Mouse (Mus musculus) stomach, postnatal 0 days (tissue): ENCODE measurements at regions not wholly inside any gene's neighbourhood (a gene's known extent, or its start where the extent isn't known, plus 50 kb on each side); places are given as distances from the start of the nearest gene placed in this dataset.

Experiments
- ATAC-seq: fragments of 200-750 bp; cut with Nextera tagmentation; 2 replicates; pipeline ENCODE4 v1.8.0; 2017; ENCODE audit not compliant: low FRiP score, low TSS enrichment
- DNase-seq: peaks from one replicate; pipeline ENCODE4 v3.0.0-alpha.2; 2016; ENCODE audit warnings: low spot score
- H3K27ac ChIP-seq: fragments of 300-500 bp; sonication (generic); replicated peaks from 2 replicates; pipeline ENCODE4 v1.5.1; 2014; ENCODE audit warnings: mild to moderate bottlenecking, control low read depth
- H3K27me3 ChIP-seq: fragments of 300-500 bp; sonication (generic); 2 replicates; pipeline ENCODE4 v1.6.1; 2014; ENCODE audit warnings: low read length; ENCODE audit not compliant: control insufficient read depth, insufficient read depth
- H3K36me3 ChIP-seq: fragments of 300-500 bp; sonication (generic); 2 replicates; pipeline ENCODE4 v1.6.1; 2014; ENCODE audit warnings: low read length, mixed read lengths; ENCODE audit not compliant: control insufficient read depth, insufficient read depth
- H3K4me1 ChIP-seq: fragments of 300-500 bp; sonication (generic); replicated peaks from 2 replicates; pipeline ENCODE4 v1.6.1; 2014; ENCODE audit warnings: antibody characterized with exemption; ENCODE audit not compliant: control insufficient read depth, insufficient read depth
- H3K4me2 ChIP-seq: fragments of 300-500 bp; sonication (generic); replicated peaks from 2 replicates; pipeline ENCODE4 v1.6.1; 2014; ENCODE audit warnings: low read depth, mild to moderate bottlenecking, control low read depth, moderate library complexity
- H3K4me3 ChIP-seq: fragments of 300-500 bp; sonication (generic); 2 replicates; pipeline ENCODE4 v1.5.1; 2014; ENCODE audit warnings: low read depth, low read length, control low read depth
- H3K9ac ChIP-seq: fragments of 300-500 bp; sonication (generic); 2 replicates; pipeline ENCODE4 v1.6.1; 2014; ENCODE audit warnings: mild to moderate bottlenecking, low read length, control low read depth, mixed read lengths
- H3K9me3 ChIP-seq: fragments of 300-500 bp; sonication (generic); 2 replicates; pipeline ENCODE4 v1.6.1; 2016; ENCODE audit warnings: low read length; ENCODE audit not compliant: control insufficient read depth
- CTCF ChIP-seq: IDR thresholded peaks from 2 replicates; pipeline ENCODE4 v1.5.1; 2016; ENCODE audit warnings: antibody characterized with exemption, low read depth, mild to moderate bottlenecking, moderate library complexity
- EP300 ChIP-seq: optimal IDR thresholded peaks from 2 replicates; pipeline ENCODE3; 2016; ENCODE audit warnings: antibody characterized with exemption
- WGBS: fragments of 180-500 bp; shearing (Covaris S2); extraction: QIAGEN DNeasy Blood & Tissue Kit; methylation state at CpG from one replicate; pipeline ENCODE4 v1.1.7; 2014; 5-methylcytosine and 5-hydroxymethylcytosine counted together

DNA sequence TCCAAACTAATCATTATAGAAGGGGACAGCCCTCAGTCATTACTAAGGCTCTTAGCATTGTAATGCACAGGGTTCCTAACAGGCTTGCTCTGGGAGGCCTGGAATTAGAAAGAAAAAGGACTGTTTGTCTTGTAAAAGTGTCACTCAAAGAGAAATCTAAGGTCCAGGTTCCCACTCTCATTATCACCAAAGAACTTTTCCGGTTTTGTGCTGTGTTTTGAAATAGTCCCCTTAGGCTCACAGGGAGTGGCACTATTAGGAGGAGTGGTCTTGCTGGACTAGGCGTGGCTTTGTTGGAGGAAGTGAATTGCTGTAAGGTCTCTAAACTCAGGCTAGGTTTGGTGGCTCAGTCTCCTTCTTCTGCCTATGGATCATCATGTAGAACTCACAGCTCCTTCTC is 161.9 kb upstream of the Ofcc1 start:
- no peak for TF ChIP-seq CTCF
- TF ChIP-seq EP300, result no peak
- no peak overlapping the region for H3K9ac ChIP-seq
- DNase-seq (no peak), ATAC-seq (no peak)
- no peaks in the 10 kb centered on the region for H3K36me3 ChIP-seq
- no peak overlapping the region for H3K4me2 ChIP-seq
- no peak overlapping the region for H3K4me3 ChIP-seq
- 62% methylated on average over 2 of the region's 2 CpGs for WGBS
- no peaks in the 10 kb centered on the region for H3K4me1 ChIP-seq
- no peaks in the 10 kb centered on the region for H3K27me3 ChIP-seq
- H3K27ac ChIP-seq, result no peak overlapping the region
- H3K9me3 ChIP-seq, result no peaks in the 10 kb centered on the region

DNA sequence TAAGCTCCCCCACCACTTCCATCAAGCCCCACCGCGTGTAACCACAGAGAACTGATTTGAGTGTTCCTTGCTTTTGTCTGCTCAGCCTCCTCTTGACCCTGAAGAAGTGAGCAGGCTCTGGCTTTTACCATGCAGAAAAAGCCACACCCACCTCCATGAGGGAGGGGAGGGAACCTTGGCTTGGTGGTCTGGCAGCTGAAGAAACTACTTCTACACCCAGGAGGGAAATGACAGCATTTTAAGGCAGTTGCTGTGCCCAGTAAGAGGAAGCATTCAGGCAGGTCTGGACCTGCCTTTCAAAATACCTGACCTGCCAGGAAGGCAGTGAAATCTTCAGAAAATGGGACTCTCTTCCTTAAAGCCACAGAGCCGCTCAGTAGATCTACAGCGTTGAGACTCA is 156.9 kb upstream of the Ofcc1 start:
- DNase-seq (no peak), ATAC-seq (no peak)
- WGBS, result 52% methylated on average over 4 of the region's 4 CpGs
- no peak overlapping the region for H3K27ac ChIP-seq
- TF ChIP-seq EP300 (no peak), CTCF (no peak)
- no peak overlapping the region for H3K4me2 ChIP-seq
- no peak overlapping the region for H3K9ac ChIP-seq
- no peaks in the 10 kb centered on the region for H3K36me3 ChIP-seq
- no peak overlapping the region for H3K4me3 ChIP-seq
- no peaks in the 10 kb centered on the region for H3K9me3 ChIP-seq
- no peaks in the 10 kb centered on the region for H3K4me1 ChIP-seq
- no peaks in the 10 kb centered on the region for H3K27me3 ChIP-seq

DNA sequence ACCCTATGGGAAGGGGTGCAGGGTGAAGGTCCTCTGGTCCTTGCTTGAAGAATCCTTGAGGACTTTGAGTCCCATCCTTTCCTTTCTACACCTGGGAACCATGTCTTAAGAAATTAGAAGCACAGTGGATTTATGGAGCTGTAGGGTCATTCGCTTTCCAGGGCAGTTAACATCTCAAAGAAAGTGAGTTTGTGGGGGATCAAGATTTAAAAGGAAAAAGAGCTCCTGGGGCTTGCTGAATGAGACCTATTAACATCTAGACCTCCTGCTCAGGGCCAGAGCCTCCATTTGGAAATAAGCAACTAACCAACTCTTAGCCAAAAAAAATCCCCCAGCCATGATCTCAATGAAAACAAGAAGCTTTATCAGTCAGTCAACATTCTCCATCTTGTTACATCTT is 148.0 kb upstream of the Ofcc1 start:
- Histone ChIP-seq H3K9ac (no peak overlapping the region), H3K9me3 (no peaks in the 10 kb centered on the region), H3K27me3 (no peaks in the 10 kb centered on the region), H3K4me1 (no peaks in the 10 kb centered on the region), H3K36me3 (no peaks in the 10 kb centered on the region), H3K4me2 (no peak overlapping the region), H3K4me3 (no peak overlapping the region), H3K27ac (no peak overlapping the region)
- no peak for ATAC-seq
- DNase-seq, result no peak
- no peak for TF ChIP-seq CTCF
- no peak for TF ChIP-seq EP300
- 60% methylated on average over 1 of the region's 1 CpGs for WGBS

DNA sequence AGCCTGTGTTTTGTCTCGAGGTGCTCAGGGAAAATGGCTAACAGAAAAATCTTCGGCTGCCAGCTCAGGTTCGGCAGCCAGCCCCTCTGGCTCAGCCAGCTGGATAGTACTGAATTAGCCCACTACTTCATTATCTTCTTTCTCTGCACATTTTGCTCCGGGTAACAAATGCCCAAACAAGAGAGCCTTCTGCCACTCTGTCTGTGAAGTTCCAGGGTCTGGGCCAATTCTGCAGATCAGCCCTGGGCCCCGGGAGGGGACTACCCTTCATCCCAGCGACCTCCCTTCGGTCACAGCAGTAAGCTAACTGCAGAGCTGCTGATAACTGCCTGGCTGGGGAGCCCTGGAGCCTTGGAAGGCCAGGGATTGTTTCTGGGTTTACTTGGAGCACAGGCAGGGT is 119.6 kb upstream of the Ofcc1 start:
- Histone ChIP-seq H3K4me1 (no peaks in the 10 kb centered on the region), H3K27ac (no peak overlapping the region), H3K4me2 (no peak overlapping the region), H3K9ac (peak overlapping the region; percentile 8; the same call in 1 of the 2 replicates), H3K4me3 (no peak overlapping the region), H3K27me3 (no peaks in the 10 kb centered on the region), H3K9me3 (no peaks in the 10 kb centered on the region), H3K36me3 (no peaks in the 10 kb centered on the region)
- TF ChIP-seq EP300 (no peak), CTCF (no peak)
- DNase-seq (no peak), ATAC-seq (no peak)
- 44% methylated on average over 7 of the region's 7 CpGs for WGBS

DNA sequence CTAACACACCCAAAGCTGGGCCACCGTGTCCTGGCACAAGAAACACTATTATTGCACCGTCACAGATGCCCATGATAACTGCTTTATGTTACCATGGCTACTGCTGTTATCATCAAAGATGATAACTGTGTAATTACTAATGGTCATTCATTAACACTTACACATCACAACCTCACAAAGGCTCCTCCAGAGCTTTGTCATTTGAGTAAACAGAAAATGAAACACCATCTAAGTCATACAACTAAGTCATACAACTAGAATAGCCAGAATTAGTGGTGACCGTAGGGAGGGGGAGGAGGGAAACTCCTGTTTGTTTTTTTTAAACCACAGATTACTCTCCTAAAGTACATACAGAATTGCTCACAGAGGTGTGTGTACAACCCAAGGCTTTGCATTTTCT is 111.4 kb upstream of the Ofcc1 start:
- TF ChIP-seq EP300 (no peak), CTCF (no peak)
- Histone ChIP-seq H3K9me3 (no peaks in the 10 kb centered on the region), H3K27me3 (no peaks in the 10 kb centered on the region), H3K36me3 (no peaks in the 10 kb centered on the region), H3K4me3 (no peak overlapping the region), H3K27ac (no peak overlapping the region), H3K4me1 (no peaks in the 10 kb centered on the region), H3K4me2 (no peak overlapping the region), H3K9ac (no peak overlapping the region)
- DNase-seq, result no peak
- ATAC-seq, result peak; percentile 90
- 58% methylated on average over 3 of the region's 3 CpGs for WGBS

DNA sequence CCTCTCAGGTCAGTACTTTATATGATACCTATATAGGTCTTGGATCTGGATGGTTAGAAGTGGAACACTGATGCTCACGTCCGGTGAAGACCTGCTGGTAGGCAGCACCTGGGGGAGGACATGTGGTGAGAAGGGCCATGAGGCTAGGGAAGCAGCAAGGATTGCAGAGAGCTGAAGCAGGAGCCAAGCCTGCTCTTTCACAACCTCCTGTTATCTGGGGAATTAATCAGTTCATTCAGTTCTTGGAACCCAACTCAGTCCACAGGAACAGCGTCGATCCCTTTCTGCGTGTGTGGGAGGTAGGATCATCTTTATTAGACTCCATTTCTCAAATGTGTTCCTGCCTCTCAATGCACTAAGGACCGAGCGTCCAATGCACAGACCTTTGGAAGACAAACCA is 107.9 kb upstream of the Ofcc1 start:
- DNase-seq, result no peak
- no peaks in the 10 kb centered on the region for H3K36me3 ChIP-seq
- no peak overlapping the region for H3K4me3 ChIP-seq
- no peaks in the 10 kb centered on the region for H3K4me1 ChIP-seq
- no peak overlapping the region for H3K4me2 ChIP-seq
- ATAC-seq, result no peak
- no peaks in the 10 kb centered on the region for H3K27me3 ChIP-seq
- H3K27ac ChIP-seq, result no peak overlapping the region
- TF ChIP-seq EP300 (no peak), CTCF (no peak)
- H3K9me3 ChIP-seq, result no peaks in the 10 kb centered on the region
- no peak overlapping the region for H3K9ac ChIP-seq
- WGBS, result 77% methylated on average over 7 of the region's 7 CpGs
